Mouse (Mus musculus) left cerebral cortex, postnatal 10 days (tissue): ENCODE data around the gene Cdk6. TPM values are rescaled to one million over a fixed set of nuclear protein-coding genes. Genes with fewer than 3 reads are reported as not detected.
"Not testable (repeated sequence)": the region's sequence is repeated elsewhere in the genome, so short reads cannot be mapped to it uniquely, and the experiment has no call there.

ENCODE experiments used
- DNase-seq, 2 experiments: peaks; one replicate each; pipeline ENCODE4 v3.0.0; 2021 to 2022; ENCODE audit warnings: low spot score in 2 of 2, mixed read lengths in 1 of 2; ENCODE audit errors: extremely low spot score in 1 of 2
- intact Hi-C: fragments of 180-260 bp; cut with DNase I; formaldehyde crosslinking; loops from one replicate; pipeline ENCODE4 v1.15.1; 2025
- total RNA-seq, 2 experiments: library from RNA; stranded (reverse); gene quantifications; 2 replicates each; pipeline ENCODE4 v1.2.3; 2021

The Cdk6 gene
- total RNA-seq = 10 to 100 TPM in 1 of 2 experiments, 1 to 10 TPM in 1; 8.7 to 12.0 TPM

DNA sequence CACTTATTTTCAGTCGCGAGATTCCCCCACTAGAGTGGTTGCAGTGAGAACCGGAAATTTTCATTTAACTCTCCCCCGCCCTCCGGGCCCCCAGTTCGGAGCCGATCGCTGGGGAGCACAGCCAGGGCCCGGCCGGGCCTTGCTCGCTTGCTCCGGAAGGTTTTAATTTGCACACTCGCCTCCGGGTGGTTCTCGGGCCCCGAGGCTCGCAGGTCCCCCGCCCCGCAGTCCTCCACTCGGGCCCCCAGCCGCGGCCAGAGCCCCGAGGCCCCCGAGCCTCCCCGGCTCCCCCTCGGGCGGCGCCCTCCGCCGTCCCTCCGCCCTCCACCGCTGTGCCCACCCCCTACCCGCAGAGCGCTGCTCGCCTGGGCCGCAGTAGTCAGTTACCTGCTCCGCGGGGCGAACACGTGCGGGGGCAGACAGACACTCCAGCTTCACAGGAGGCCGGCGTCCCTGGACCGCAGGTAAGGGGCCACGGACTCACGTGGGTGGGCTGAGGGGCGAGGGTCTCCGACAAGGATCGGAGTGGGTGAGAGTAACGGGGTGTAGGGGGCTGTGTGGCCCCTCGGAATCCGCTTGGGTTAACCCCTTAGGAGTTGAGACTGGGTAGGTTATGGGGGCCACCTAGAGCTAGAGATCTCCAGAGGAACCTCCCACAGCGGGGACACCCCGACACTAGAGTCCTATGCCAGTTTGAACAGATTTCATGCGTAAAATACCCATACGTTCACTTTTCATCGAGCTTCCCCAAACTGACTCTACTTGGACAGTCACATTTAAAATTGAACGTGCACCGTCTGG lies at the start of gene Cdk6:
TSS of gene Cdk6 (plus strand) at position 375 of the 801 bp plus-strand sequence.
- intact Hi-C loops = loop anchor here (10.0 kb wide), 1 partner anchor 187 kb away; no protein-coding TSS in a partner anchor
- peak in 1 of 2 experiments; percentile 70 for DNase-seq

GRCm38 (mm10) chr5:3293666-3294065 lies 47.6 kb upstream of the Cdk6 start:
- DNase-seq = no peak
- intact Hi-C loops = no loop called here

- DNase-seq = no peak
- intact Hi-C loops = no loop called here
Observed at GRCm38 (mm10) chr5:3300801-3301457, 40.4 kb upstream of the Cdk6 start.

DNA sequence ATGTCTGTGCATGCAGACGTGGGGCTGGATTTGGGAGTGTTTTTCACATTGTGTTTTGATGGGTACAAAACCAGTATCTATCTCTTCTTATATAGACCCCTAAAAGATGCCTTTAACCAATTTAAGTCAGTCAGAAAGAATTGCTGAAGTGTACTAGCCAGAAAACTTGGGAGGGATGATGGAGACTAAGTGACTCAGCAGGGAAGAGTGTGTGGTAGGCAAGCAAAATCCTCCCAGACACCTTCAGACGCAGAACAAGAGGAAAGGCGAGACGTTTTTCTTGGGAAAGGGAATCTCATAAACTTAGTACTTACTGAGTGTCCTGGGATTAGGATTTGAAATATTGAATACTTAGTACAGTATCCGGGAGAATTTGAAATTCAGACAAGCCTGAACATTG lies 39.8 kb upstream of the Cdk6 start:
- no peak for DNase-seq
- intact Hi-C loops = no loop called here

DNA sequence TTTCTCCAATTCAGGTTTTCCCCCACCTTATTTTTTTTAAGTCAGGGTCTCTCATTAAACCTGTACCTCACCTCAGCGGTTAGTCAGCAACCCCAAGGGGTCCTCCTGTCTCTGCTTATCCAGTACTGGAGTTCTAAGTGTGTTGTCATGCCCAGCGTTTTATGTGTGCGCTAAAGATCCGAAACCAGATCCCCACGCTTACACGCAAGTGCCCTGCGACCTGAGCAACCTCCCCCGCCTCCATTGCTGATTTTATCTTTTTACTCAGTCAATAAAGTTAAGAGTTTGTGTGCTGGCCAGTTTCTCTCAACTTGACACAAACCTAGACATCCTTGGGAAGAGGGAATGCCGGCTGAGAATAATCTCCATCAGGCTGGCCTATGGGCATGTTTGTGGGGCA lies 37.4 kb upstream of the Cdk6 start:
- intact Hi-C loops = no loop called here

GRCm38 (mm10) chr5:3306146-3306545 lies 35.1 kb upstream of the Cdk6 start:
- intact Hi-C loops = no loop called here
- DNase-seq = no peak

More for the DNA sequence above, 37.4 kb upstream of the Cdk6 start:
- no peak for DNase-seq

DNA sequence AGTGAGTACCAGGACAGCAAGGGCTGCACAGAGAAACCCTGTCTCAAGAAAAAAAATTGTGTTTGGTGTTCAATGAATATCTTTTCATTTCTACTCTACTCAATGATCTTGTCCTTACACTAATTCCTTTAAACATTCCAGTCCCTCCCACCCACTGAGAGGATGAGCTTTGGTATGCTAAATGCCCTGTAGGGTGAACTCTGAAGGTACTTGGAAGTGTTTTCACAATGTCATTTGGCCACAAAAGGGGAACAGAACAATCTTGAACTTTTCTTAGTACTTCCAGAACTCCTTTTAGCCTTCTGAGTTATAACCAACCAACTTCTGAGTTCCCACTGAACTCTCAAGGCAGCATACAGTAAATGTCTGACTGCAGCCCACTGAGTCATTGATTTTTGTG lies 32.2 kb upstream of the Cdk6 start:
- DNase-seq = no peak
- intact Hi-C loops = no loop called here

DNA sequence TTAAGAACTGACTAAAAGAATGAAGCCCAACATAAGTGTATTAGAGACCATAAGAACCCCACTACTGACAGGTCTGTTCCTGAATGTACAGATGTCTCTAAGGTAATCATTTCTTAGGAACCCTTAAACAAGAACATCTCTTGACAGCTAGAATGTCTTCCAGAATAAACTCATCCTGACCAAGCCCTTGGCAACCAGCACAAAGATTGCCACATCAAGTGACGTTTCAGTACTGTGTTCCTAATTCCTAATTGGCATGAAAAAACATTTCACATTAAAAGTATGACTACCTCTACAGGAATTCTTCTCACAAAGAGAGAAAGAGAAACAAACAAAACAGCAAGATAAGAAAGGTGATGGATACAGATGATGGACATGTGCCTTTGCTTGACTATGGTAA lies 31.7 kb upstream of the Cdk6 start:
- intact Hi-C loops = no loop called here
- no peak for DNase-seq

- intact Hi-C loops, DNase-seq: not testable (repeated sequence)
Observed at GRCm38 (mm10) chr5:3311156-3311555, 30.1 kb upstream of the Cdk6 start.

GRCm38 (mm10) chr5:3317724-3318123 lies 23.6 kb upstream of the Cdk6 start:
- intact Hi-C loops, DNase-seq: not testable (repeated sequence)

DNA sequence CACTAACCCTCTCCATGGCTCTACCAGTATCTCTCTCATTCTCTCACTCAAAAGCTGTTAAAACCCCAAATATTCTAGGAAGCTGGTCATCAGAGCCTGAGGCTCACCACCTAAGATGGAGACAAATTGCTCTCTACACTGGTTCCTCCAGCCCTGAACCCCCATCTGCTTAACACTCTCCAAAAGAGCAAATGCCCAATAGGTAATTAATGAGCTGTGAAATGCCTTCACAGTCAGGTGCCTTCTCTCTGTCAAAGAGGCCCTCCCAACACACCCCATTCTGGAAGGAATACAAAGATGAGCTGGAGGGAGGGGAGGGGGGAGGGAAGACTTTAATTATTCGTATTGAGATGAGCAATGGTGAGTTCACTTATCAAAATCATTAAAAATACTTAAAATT lies 21.1 kb upstream of the Cdk6 start:
- no peak for DNase-seq
- intact Hi-C loops = no loop called here

DNA sequence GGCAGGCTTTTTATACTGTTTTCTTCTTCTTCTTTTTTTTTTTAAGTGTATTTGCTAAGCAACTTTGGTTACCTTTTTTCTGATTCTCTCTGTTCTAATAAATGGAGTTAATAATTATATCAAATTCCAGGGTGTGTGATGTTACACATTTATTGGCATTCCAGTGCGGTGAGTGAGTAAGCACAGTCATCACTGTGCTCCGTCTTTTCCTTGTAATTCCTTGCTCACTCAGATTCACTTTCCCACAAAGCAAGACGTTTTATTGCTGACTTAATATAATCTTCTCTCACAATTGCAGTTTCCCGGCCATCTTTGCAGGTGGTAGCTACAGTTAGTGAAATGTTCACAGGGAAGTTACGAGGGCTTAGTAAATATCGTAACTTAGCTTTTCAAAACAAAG lies 19.2 kb upstream of the Cdk6 start:
- DNase-seq = no peak
- intact Hi-C loops = no loop called here

GRCm38 (mm10) chr5:3324116-3324515 lies 17.2 kb upstream of the Cdk6 start:
- no peak for DNase-seq
- intact Hi-C loops = no loop called here

DNA sequence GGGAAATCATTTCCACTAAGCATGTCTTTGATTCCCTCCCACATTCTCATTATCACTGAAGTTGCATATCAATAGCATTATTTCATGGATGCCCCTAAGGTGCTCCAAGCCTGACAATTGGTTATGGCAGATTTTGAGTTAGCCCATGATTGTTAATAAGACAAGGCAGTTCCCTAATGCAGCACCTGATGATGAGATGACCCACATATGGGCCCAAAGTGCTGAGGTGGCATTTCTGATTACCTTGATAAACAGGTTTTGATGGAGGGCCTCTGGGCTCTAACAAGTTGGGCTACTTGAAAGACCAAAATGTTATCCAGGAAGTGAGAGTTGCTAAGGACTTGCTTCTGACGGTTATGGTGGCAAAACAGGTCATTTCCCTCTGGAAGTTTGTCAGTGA lies 11.9 kb upstream of the Cdk6 start:
- no peak for DNase-seq
- intact Hi-C loops = no loop called here

GRCm38 (mm10) chr5:3330932-3331331 lies 10.4 kb upstream of the Cdk6 start:
- no peak for DNase-seq
- intact Hi-C loops = no loop called here

DNA sequence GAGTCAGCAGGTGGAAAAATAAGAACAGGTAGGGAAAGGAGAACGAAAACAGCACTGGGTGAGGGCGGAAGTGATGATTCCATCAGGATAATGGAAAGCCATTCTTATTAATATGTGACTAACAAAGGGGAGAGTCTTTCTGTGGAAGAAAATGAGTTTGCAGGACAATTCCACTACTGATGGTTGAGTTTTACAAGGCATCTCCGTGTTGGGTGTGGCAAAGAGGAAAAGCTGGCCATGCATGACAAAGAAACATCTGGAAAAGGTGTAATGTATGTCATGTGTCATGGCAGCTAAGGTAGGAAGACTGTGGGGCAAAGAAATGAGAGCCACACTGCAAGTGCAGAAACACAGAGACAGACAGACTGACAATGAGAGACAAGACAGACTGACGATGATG lies 8.3 kb upstream of the Cdk6 start:
- intact Hi-C loops, DNase-seq: not testable (repeated sequence)

GRCm38 (mm10) chr5:3340340-3341058 lies 786 bp upstream of the Cdk6 start:
- DNase-seq = not testable (repeated sequence)
- intact Hi-C loops = loop anchor here (10.0 kb wide), 1 partner anchor 186 kb away; no protein-coding TSS in a partner anchor

GRCm38 (mm10) chr5:3341931-3342770 lies 866 bp downstream of the Cdk6 start:
- intact Hi-C loops = loop anchor here (10.0 kb wide), 1 partner anchor 187 kb away; no protein-coding TSS in a partner anchor
- peak in 1 of 2 experiments; percentile 68 for DNase-seq
